Mouse (Mus musculus): Measurements from ENCODE around the gene Ciapin1. TPM values are rescaled to one million over a fixed set of nuclear protein-coding genes. Genes with fewer than 3 reads are reported as not detected.

Ciapin1 gene
- total and polyA plus RNA-seq, 2 experiments from 2014 or later = 62.5 to 144 TPM

- no peaks in the 10 kb centered on the region for H3K27me3 ChIP-seq (ENCODE audit: insufficient read depth, low read length)
- peaks cover 23% of the 10 kb centered on the region for H3K36me3 ChIP-seq (ENCODE audit: insufficient read depth, low read length)
- peaks cover 22% of the 10 kb centered on the region for H3K4me1 ChIP-seq (ENCODE audit: insufficient read depth, low read length)
- no peak overlapping the region for H3K27ac ChIP-seq
- DNase-seq (ENCODE audit: low spot score) = no peak
- no peak for TF ChIP-seq CTCF (IDR thresholded peaks at IDR 0.05; ENCODE audit: low read depth)
- H3K9ac ChIP-seq (replicated peaks; ENCODE audit: low read length) = peak overlapping the region; percentile 76
- H3K4me3 ChIP-seq (ENCODE audit: low read length) = peak overlapping the region; percentile 60
- no peak for ATAC-seq
- 50% methylated on average over 7 of the region's 7 CpGs for WGBS
- no peaks in the 10 kb centered on the region for H3K9me3 ChIP-seq (ENCODE audit: low read length)
- peak overlapping the region; percentile 75 for H3K4me2 ChIP-seq (ENCODE audit: low read depth, low read length)
These were observed 31.0 kb upstream of the Ciapin1 start for GRCm38 (mm10) chr8:94869146-94869545.

DNA sequence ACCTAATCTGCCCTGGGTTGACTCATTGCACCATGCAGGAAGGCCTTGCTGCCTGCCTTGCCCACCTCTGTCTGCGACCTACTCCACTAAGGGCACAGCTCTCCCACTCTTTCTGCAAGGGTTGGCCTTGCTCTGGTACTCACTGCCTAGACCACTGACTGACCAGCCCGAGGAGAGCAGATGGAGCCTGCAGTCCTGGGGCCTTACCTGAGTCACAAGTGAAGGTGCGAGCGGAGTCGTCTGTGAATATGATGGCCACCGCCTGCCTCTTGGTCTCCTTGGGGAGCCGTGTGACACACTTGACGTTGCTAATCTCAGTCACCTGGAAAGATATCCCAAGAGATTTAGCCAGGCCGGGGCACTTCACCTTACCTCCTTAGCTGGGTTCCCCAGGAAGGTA, 28.8 kb upstream of the Ciapin1 start:
- H3K4me2 ChIP-seq (ENCODE audit: low read depth, low read length) = no peak overlapping the region
- DNase-seq (ENCODE audit: low spot score) (no peak), ATAC-seq (no peak)
- peaks cover 27% of the 10 kb centered on the region for H3K36me3 ChIP-seq (ENCODE audit: insufficient read depth, low read length)
- no peak overlapping the region for H3K9ac ChIP-seq (replicated peaks; ENCODE audit: low read length)
- no peak overlapping the region for H3K27ac ChIP-seq
- no peak overlapping the region for H3K4me3 ChIP-seq (ENCODE audit: low read length)
- H3K4me1 ChIP-seq (ENCODE audit: insufficient read depth, low read length) = peaks cover 18% of the 10 kb centered on the region
- 82% methylated on average over 9 of the region's 9 CpGs for WGBS
- no peaks in the 10 kb centered on the region for H3K27me3 ChIP-seq (ENCODE audit: insufficient read depth, low read length)
- TF ChIP-seq CTCF (IDR thresholded peaks at IDR 0.05; ENCODE audit: low read depth) = no peak
- H3K9me3 ChIP-seq (ENCODE audit: low read length) = no peaks in the 10 kb centered on the region

GRCm38 (mm10) chr8:94865292-94865691, 27.1 kb upstream of the Ciapin1 start:
- peaks cover 14% of the 10 kb centered on the region; the same call in 1 of the 2 replicates for H3K4me1 ChIP-seq (ENCODE audit: insufficient read depth, low read length)
- H3K27me3 ChIP-seq (ENCODE audit: insufficient read depth, low read length) = no peaks in the 10 kb centered on the region
- TF ChIP-seq CTCF (IDR thresholded peaks at IDR 0.05; ENCODE audit: low read depth) = no peak
- ATAC-seq (no peak), DNase-seq (ENCODE audit: low spot score) (no peak)
- H3K9me3 ChIP-seq (ENCODE audit: low read length) = no peaks in the 10 kb centered on the region
- H3K36me3 ChIP-seq (ENCODE audit: insufficient read depth, low read length) = peaks cover 35% of the 10 kb centered on the region
- 69% methylated on average over 10 of the region's 10 CpGs for WGBS
- no peak overlapping the region for H3K4me3 ChIP-seq (ENCODE audit: low read length)
- H3K9ac ChIP-seq (replicated peaks; ENCODE audit: low read length) = no peak overlapping the region
- H3K27ac ChIP-seq = no peak overlapping the region
- H3K4me2 ChIP-seq (ENCODE audit: low read depth, low read length) = no peak overlapping the region

DNA sequence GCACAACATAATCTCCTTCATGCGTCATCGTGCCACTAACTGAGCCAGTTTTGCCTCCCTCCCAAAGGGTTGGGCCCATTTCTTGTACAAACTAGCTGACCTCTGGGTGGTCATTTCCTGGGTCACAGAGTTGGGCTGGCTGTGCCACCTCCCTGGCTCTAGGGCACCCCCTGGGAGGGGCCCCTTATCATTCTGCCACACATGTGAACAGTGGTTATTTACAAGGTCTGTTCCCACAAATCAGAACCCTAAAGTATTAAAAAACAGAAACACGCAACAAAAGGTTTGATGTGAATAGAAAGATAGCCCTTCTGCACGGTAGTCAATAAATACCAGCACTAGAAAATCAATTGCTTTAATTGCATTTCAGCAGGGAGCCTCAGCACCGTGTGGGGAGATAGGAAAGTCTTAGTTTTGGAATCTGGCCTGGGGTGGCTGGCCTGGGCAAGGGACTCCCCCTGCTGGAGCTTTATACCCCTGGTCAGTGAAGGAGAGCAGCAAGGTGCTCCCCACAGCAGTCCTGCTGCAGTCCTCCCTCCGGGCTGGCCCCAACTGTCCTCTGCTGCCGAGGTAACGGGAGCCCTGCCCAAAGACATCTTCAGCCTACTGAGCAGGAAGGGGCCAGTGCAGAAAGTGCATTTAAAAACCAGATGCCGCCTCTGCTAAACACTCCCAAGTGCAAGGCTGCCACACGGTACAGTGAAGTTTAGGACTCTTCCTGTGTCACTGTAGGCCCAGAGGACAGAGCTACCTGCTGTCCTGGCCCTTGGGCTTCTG, 25.9 kb upstream of the Ciapin1 start:
- no peak overlapping the region for H3K4me3 ChIP-seq (ENCODE audit: low read length)
- no peak overlapping the region for H3K27ac ChIP-seq
- no peak for ATAC-seq
- no peak overlapping the region for H3K9ac ChIP-seq (replicated peaks; ENCODE audit: low read length)
- H3K4me2 ChIP-seq (ENCODE audit: low read depth, low read length) = no peak overlapping the region
- no peak for DNase-seq (ENCODE audit: low spot score)
- no peaks in the 10 kb centered on the region for H3K27me3 ChIP-seq (ENCODE audit: insufficient read depth, low read length)
- peaks cover 4% of the 10 kb centered on the region; the same call in 1 of the 2 replicates for H3K4me1 ChIP-seq (ENCODE audit: insufficient read depth, low read length)
- H3K36me3 ChIP-seq (ENCODE audit: insufficient read depth, low read length) = peaks cover 39% of the 10 kb centered on the region
- no peaks in the 10 kb centered on the region for H3K9me3 ChIP-seq (ENCODE audit: low read length)
- peak; percentile 15; the same call in 1 of the 2 replicates for TF ChIP-seq CTCF (IDR thresholded peaks at IDR 0.05; ENCODE audit: low read depth)
- 64% methylated on average over 10 of the region's 10 CpGs for WGBS

GRCm38 (mm10) chr8:94862487-94863220, 24.5 kb upstream of the Ciapin1 start:
- Histone ChIP-seq H3K27me3 (ENCODE audit: insufficient read depth, low read length) (no peaks in the 10 kb centered on the region), H3K9ac (replicated peaks; ENCODE audit: low read length) (no peak overlapping the region), H3K4me3 (ENCODE audit: low read length) (no peak overlapping the region), H3K27ac (no peak overlapping the region), H3K36me3 (ENCODE audit: insufficient read depth, low read length) (peaks cover 39% of the 10 kb centered on the region), H3K4me2 (ENCODE audit: low read depth, low read length) (no peak overlapping the region), H3K4me1 (ENCODE audit: insufficient read depth, low read length) (peaks cover 5% of the 10 kb centered on the region; the same call in 1 of the 2 replicates), H3K9me3 (ENCODE audit: low read length) (no peaks in the 10 kb centered on the region)
- DNase-seq (ENCODE audit: low spot score) = no peak
- WGBS = 87% methylated on average over 12 of the region's 12 CpGs
- no peak for ATAC-seq
- no peak for TF ChIP-seq CTCF (IDR thresholded peaks at IDR 0.05; ENCODE audit: low read depth)

GRCm38 (mm10) chr8:94861352-94861910, 23.3 kb upstream of the Ciapin1 start:
- Histone ChIP-seq H3K4me3 (ENCODE audit: low read length) (no peak overlapping the region), H3K9ac (replicated peaks; ENCODE audit: low read length) (no peak overlapping the region), H3K36me3 (ENCODE audit: insufficient read depth, low read length) (peaks cover 35% of the 10 kb centered on the region), H3K9me3 (ENCODE audit: low read length) (no peaks in the 10 kb centered on the region), H3K27ac (no peak overlapping the region), H3K4me2 (ENCODE audit: low read depth, low read length) (no peak overlapping the region), H3K27me3 (ENCODE audit: insufficient read depth, low read length) (no peaks in the 10 kb centered on the region), H3K4me1 (ENCODE audit: insufficient read depth, low read length) (peaks cover 5% of the 10 kb centered on the region; the same call in 1 of the 2 replicates)
- TF ChIP-seq CTCF (IDR thresholded peaks at IDR 0.05; ENCODE audit: low read depth) = peak; percentile 90
- 79% methylated on average over 8 of the region's 8 CpGs for WGBS
- ATAC-seq = no peak
- DNase-seq (ENCODE audit: low spot score) = peak; percentile 76
